Mouse (Mus musculus) spleen, postnatal 36 days (tissue): ENCODE data around the gene Dynlt1f.
"Not testable (repeated sequence)": the region's sequence is repeated elsewhere in the genome, so short reads cannot be mapped to it uniquely, and the experiment has no call there.

Experiments
- DNase-seq, 2 experiments: peaks; one replicate each; pipeline ENCODE4 v3.0.0; 2022; ENCODE audit warnings: low spot score in 2 of 2, mixed read lengths in 1 of 2

Dynlt1f gene

GRCm38 (mm10) chr17:6655567-6656281 lies at the start of gene Dynlt1f:
Gene Dynlt1f (minus strand): TSS chr17:6655900.
- peak; percentile 74 to 76 for DNase-seq

GRCm38 (mm10) chr17:6703381-6704270 lies 47.9 kb upstream of the Dynlt1f start:
- DNase-seq, result not testable (repeated sequence)

GRCm38 (mm10) chr17:6702625-6703221 lies 47.0 kb upstream of the Dynlt1f start:
- DNase-seq, result not testable (repeated sequence)

GRCm38 (mm10) chr17:6700077-6700476 lies 44.4 kb upstream of the Dynlt1f start:
- not testable (repeated sequence) for DNase-seq

GRCm38 (mm10) chr17:6699502-6699901 lies 43.8 kb upstream of the Dynlt1f start:
- not testable (repeated sequence) for DNase-seq

- peak; percentile 43 to 44 for DNase-seq
Measured at GRCm38 (mm10) chr17:6697224-6697775, 41.6 kb upstream of the Dynlt1f start.

GRCm38 (mm10) chr17:6696521-6696920 lies 40.8 kb upstream of the Dynlt1f start:
- not testable (repeated sequence) for DNase-seq

- not testable (repeated sequence) for DNase-seq
Measured at GRCm38 (mm10) chr17:6695712-6696111, 40.0 kb upstream of the Dynlt1f start.

- peak; percentile 65 to 73 for DNase-seq
Measured at GRCm38 (mm10) chr17:6691596-6691995, 35.9 kb upstream of the Dynlt1f start.

- not testable (repeated sequence) for DNase-seq
Measured at GRCm38 (mm10) chr17:6689344-6689743, 33.6 kb upstream of the Dynlt1f start.

GRCm38 (mm10) chr17:6686299-6686971 lies 30.7 kb upstream of the Dynlt1f start:
- not testable (repeated sequence) for DNase-seq

GRCm38 (mm10) chr17:6685288-6685818 lies 29.7 kb upstream of the Dynlt1f start:
- DNase-seq, result not testable (repeated sequence)

GRCm38 (mm10) chr17:6684464-6685287 lies 29.0 kb upstream of the Dynlt1f start:
- not testable (repeated sequence) for DNase-seq

GRCm38 (mm10) chr17:6683702-6684101 lies 28.0 kb upstream of the Dynlt1f start:
- DNase-seq, result not testable (repeated sequence)

- DNase-seq, result not testable (repeated sequence)
Measured at GRCm38 (mm10) chr17:6681721-6682120, 26.0 kb upstream of the Dynlt1f start.

GRCm38 (mm10) chr17:6678063-6678462 lies 22.4 kb upstream of the Dynlt1f start:
- not testable (repeated sequence) for DNase-seq

GRCm38 (mm10) chr17:6674297-6674696 lies 18.6 kb upstream of the Dynlt1f start:
- not testable (repeated sequence) for DNase-seq

GRCm38 (mm10) chr17:6668522-6668921 lies 12.8 kb upstream of the Dynlt1f start:
- not testable (repeated sequence) for DNase-seq

- DNase-seq, result not testable (repeated sequence)
Measured at GRCm38 (mm10) chr17:6665389-6665788, 9.7 kb upstream of the Dynlt1f start.

GRCm38 (mm10) chr17:6662840-6663239 lies 7.1 kb upstream of the Dynlt1f start:
- DNase-seq, result not testable (repeated sequence)
